Mouse (Mus musculus) liver, embryonic 16.5 days (tissue): ENCODE measurements around the gene Lrrc15. TPM values are rescaled to one million over a fixed set of nuclear protein-coding genes. Genes with fewer than 3 reads are reported as not detected.

Experiments used
- ATAC-seq: fragments of 200-750 bp; cut with Nextera tagmentation; 2 replicates; pipeline ENCODE4 v1.8.0; 2017; ENCODE audit warnings: low read depth, mild to moderate bottlenecking, moderate number of reproducible peaks, moderate library complexity
- H3K27ac ChIP-seq: fragments of 300-500 bp; sonication (generic); 2 replicates; pipeline ENCODE4 v1.5.1; 2014; ENCODE audit warnings: mild to moderate bottlenecking, low read length
- H3K27me3 ChIP-seq: fragments of 300-500 bp; sonication (generic); 2 replicates; pipeline ENCODE4 v1.6.1; 2014; ENCODE audit warnings: low read depth, low read length, mixed read lengths; ENCODE audit not compliant: control insufficient read depth, insufficient read depth
- H3K36me3 ChIP-seq: fragments of 300-500 bp; sonication (generic); 2 replicates; pipeline ENCODE4 v1.6.1; 2014; ENCODE audit warnings: mild to moderate bottlenecking; ENCODE audit not compliant: control insufficient read depth, insufficient read depth
- H3K4me1 ChIP-seq: fragments of 300-500 bp; sonication (generic); 2 replicates; pipeline ENCODE4 v1.6.1; 2014; ENCODE audit warnings: low read depth, low read length, mixed read lengths; ENCODE audit not compliant: control insufficient read depth
- H3K4me2 ChIP-seq: fragments of 300-500 bp; sonication (generic); 2 replicates; pipeline ENCODE4 v1.6.1; 2014; ENCODE audit warnings: low read depth, low read length, mixed read lengths
- H3K4me3 ChIP-seq: fragments of 300-500 bp; sonication (generic); 2 replicates; pipeline ENCODE4 v1.5.1; 2014; ENCODE audit warnings: low read depth, mild to moderate bottlenecking, low read length
- H3K9ac ChIP-seq: fragments of 300-500 bp; sonication (generic); 2 replicates; pipeline ENCODE4 v1.6.1; 2014; ENCODE audit warnings: low read depth, low read length
- H3K9me3 ChIP-seq: fragments of 300-500 bp; sonication (generic); replicated peaks from 2 replicates; pipeline ENCODE4 v1.6.1; 2016; ENCODE audit warnings: low read length; ENCODE audit not compliant: control insufficient read depth
- WGBS: fragments of 180-500 bp; shearing (Covaris S2); extraction: QIAGEN DNeasy Blood & Tissue Kit; methylation state at CpG from one replicate; pipeline ENCODE4 v1.1.7; 2014; ENCODE audit not compliant: insufficient replicate concordance; 5-methylcytosine and 5-hydroxymethylcytosine counted together
- polyA plus RNA-seq: library from polyadenylated mRNA; unstranded; fragments of >200 nt; fragmentation: Nextera tagmentation; extraction: Ambion mirVana; gene quantifications from 2 replicates; pipeline ENCODE4 v1.2.1, GENCODE M21; 2015

The Lrrc15 gene
- polyA plus RNA-seq, 1 experiment from 2014 or later: 0.02 TPM

DNA sequence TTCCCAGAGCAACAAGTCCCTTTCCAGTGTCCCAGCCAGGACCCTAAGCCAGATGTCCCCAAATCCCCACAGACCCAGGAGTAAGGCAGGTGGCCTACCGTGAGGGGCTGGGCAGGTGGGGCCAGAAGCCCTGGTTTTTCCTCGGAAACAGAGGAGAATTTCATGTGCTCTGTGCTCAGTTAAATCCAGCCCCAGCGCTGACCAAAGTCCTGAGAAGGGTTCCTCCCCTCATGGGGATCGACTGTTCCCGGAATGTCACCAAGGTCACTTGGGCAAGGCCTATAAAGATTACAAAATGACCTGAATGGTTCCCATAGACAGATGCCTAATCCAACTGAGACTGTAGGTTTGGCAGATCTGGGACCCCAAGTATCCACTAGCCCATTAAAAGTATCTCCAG, 15.7 kb downstream of the Lrrc15 start, which contains the start of gene Cpn2:
TSS of gene Cpn2 (minus strand) at position 141 of the 400 bp plus-strand sequence.
- no peaks in the 10 kb centered on the region for H3K9me3 ChIP-seq
- peak; percentile 73 for ATAC-seq
- H3K36me3 ChIP-seq: no peaks in the 10 kb centered on the region
- WGBS: 44% methylated on average over 5 of the region's 5 CpGs
- peak within 1 kb of the TSS; percentile 71 for H3K27ac ChIP-seq
- no peaks in the 10 kb centered on the region for H3K4me1 ChIP-seq
- H3K9ac ChIP-seq: peak within 1 kb of the TSS; percentile 52
- H3K27me3 ChIP-seq: no peaks in the 10 kb centered on the region
- peak within 1 kb of the TSS; percentile 48 for H3K4me2 ChIP-seq
- H3K4me3 ChIP-seq: peak within 1 kb of the TSS; percentile 48

DNA sequence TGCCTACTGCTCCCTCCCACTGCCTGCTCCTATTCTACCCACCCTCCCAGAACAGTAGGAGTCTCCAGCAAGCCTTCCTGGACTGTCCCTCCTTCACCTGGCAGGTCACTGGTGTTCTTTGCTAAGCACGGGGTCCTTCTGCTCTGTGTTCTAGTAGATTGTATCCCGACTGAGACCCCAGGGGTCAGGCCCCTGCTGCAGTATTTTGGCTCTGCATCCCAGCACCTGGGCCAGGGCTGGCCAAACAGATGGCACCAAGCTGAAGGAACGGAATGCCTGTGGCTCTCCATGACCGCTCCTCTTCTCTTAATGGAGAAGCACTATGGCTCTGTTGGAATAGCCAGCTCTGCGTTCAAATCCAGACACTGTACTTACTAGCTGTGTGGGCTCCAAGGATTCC, 16.5 kb downstream of the Lrrc15 start:
- H3K9ac ChIP-seq: 0 out of 2 replicates have a peak overlapping the region, but pooled peaks have one; percentile 6
- WGBS: 68% methylated on average over 5 of the region's 5 CpGs
- H3K4me2 ChIP-seq: peak overlapping the region; percentile 48
- H3K4me3 ChIP-seq: peak overlapping the region; percentile 48
- H3K27me3 ChIP-seq: no peaks in the 10 kb centered on the region
- no peak for ATAC-seq
- H3K9me3 ChIP-seq: no peaks in the 10 kb centered on the region
- H3K36me3 ChIP-seq: no peaks in the 10 kb centered on the region
- H3K4me1 ChIP-seq: no peaks in the 10 kb centered on the region
- no peak overlapping the region for H3K27ac ChIP-seq

DNA sequence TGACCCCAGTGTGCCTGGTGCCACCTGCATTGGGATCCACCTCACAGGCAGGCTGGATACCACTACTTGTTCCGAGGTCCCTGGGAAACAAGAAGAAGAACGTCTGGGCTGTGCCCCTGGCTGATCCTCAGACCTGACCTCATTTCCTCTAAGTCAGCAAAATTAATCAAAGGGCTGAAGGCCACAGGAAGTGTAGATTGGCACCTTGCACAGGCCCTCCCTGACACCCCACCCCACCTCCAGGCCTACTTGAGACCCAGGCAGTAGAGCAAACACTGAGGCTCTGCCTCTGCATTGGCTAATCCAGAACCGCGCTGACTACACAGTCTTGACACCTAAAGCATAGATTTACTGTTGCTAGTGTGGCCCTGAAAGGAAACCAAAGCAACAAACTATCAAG, 17.4 kb downstream of the Lrrc15 start:
- Histone ChIP-seq H3K4me1 (no peaks in the 10 kb centered on the region), H3K27me3 (no peaks in the 10 kb centered on the region), H3K9me3 (no peaks in the 10 kb centered on the region), H3K4me3 (no peak overlapping the region), H3K4me2 (peak overlapping the region; percentile 26; the same call in 1 of the 2 replicates), H3K9ac (no peak overlapping the region), H3K36me3 (no peaks in the 10 kb centered on the region), H3K27ac (no peak overlapping the region)
- no peak for ATAC-seq
- WGBS: 40% methylated on average over 4 of the region's 4 CpGs

DNA sequence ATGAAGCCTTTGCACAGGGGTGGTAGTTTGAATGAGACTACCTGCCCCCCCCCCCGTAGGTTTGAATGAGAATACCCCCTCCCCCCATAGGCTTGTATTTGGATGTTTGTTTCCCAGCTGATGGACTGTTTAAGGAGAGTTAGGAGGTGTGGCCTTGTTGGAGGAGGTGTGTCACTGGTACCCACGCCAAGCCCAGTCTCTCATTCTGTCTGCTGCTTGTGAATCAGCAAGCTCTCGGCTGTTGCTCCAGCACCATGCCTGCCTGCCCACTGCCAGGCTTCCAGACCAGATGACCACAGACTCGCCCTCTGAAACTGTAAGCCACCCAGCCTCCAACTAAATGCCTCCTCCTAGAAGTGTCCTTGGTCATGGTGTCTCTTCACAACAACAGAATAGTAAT, 19.9 kb downstream of the Lrrc15 start:
- Histone ChIP-seq H3K9me3 (no peaks in the 10 kb centered on the region), H3K9ac (no peak overlapping the region), H3K27ac (no peak overlapping the region), H3K27me3 (no peaks in the 10 kb centered on the region), H3K4me1 (no peaks in the 10 kb centered on the region; the same call in 1 of the 2 replicates), H3K4me3 (no peak overlapping the region), H3K36me3 (no peaks in the 10 kb centered on the region), H3K4me2 (no peak overlapping the region)
- no peak for ATAC-seq
- WGBS: 31% methylated on average over 4 of the region's 4 CpGs

DNA sequence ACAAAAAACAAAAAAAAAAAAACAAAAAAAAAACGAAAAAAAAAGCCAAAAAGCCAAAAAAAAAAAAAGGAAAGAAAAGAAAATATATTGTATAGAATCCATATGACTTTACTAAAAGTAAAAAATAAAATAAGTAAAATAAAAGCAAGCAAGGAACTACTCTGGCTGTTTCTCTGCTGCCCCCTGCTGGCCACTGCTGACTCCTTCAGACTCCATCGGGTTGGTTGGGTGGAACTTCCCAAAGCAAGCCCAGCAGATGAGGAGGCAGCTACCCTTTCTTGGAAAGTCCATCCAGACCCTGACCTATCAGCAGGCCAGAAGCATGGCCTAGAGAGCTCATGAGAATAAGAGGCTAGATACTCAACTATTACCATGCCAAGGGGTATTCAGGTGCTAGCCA, 20.4 kb downstream of the Lrrc15 start:
- no peaks in the 10 kb centered on the region for H3K27me3 ChIP-seq
- no peak overlapping the region for H3K4me2 ChIP-seq
- H3K9me3 ChIP-seq: no peaks in the 10 kb centered on the region
- H3K9ac ChIP-seq: no peak overlapping the region
- no peaks in the 10 kb centered on the region for H3K36me3 ChIP-seq
- no peak overlapping the region for H3K4me3 ChIP-seq
- no peak for ATAC-seq
- H3K27ac ChIP-seq: no peak overlapping the region
- no peaks in the 10 kb centered on the region; the same call in 1 of the 2 replicates for H3K4me1 ChIP-seq
- 0% methylated on average over 2 of the region's 2 CpGs for WGBS

DNA sequence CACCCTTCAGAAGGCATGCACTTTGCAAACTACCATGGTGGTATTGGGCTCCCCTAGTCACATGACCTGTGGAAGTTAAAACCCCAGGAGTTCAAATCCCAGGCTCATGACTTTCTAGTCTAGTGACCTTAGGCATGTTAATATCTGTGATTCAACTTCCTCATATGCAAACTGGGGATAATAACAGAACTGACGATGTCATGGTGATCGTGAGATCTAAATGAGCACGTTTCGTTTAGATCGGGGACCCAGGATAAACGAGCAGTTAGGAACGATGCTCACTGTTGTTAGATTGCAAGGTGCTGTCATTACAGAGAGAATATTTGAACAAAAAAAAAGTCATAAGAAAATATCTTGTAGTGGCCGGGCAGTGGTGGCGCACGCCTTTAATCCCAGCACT, 20.9 kb downstream of the Lrrc15 start:
- WGBS: 58% methylated on average over 10 of the region's 10 CpGs
- H3K9me3 ChIP-seq: no peaks in the 10 kb centered on the region
- H3K4me2 ChIP-seq: no peak overlapping the region
- H3K27ac ChIP-seq: no peak overlapping the region
- no peak for ATAC-seq
- no peaks in the 10 kb centered on the region; the same call in 1 of the 2 replicates for H3K4me1 ChIP-seq
- no peak overlapping the region for H3K4me3 ChIP-seq
- no peaks in the 10 kb centered on the region for H3K27me3 ChIP-seq
- no peaks in the 10 kb centered on the region for H3K36me3 ChIP-seq
- no peak overlapping the region for H3K9ac ChIP-seq

DNA sequence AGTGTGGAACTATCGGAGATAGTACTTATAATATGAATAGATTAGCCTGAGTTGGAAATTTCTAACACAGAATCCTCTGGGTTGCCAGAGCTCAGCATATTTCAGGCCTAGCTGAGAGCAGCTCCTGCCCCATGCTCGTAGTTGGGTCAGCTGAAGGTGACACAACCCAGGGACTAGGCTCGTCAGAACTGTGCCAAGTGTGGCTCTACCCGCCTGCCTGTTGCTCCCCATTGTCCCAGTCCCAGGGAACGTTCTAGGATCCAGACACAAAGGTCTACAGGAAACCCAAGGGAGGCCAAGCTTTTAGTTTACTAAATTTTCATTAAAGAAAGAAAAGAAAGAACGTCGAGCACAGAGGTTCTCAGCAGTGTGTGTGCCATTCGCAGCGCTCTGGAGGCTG, 21.7 kb downstream of the Lrrc15 start:
- Histone ChIP-seq H3K36me3 (no peaks in the 10 kb centered on the region), H3K9ac (no peak overlapping the region), H3K27me3 (no peaks in the 10 kb centered on the region), H3K4me3 (no peak overlapping the region), H3K4me2 (no peak overlapping the region), H3K4me1 (no peaks in the 10 kb centered on the region; the same call in 1 of the 2 replicates), H3K27ac (no peak overlapping the region), H3K9me3 (no peaks in the 10 kb centered on the region)
- 76% methylated on average over 9 of the region's 9 CpGs for WGBS
- ATAC-seq: no peak

DNA sequence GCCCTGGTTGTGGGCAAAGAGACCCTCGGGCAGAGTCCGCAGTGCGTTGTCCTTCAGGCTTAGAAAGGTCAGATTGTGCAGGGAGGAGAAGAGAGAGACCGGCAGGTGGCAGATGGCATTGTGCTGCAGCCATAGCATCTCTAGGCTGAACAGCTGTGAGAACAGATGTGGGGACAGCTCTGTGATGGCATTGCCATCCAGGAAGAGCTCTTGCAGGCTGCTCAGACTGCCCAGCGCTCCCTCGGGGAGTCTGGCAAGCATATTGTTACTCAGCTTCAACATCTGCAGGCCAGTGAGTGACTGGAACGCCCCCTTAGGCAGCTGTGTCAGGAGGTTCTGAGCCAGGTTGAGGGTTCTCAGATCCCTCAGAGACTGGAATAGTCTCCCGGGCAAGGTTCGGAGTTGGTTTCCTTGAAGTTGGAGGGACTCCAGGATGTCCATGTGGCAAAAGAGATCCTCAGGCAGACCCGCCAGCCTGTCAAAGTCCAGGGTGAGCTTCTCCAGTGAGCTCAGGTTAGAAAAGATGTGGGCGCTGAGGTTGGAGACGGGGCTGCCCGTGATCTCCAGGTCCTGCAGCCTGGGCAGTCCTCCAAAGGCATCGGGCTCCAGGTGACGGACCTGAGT, 22.9 kb downstream of the Lrrc15 start:
- Histone ChIP-seq H3K36me3 (no peaks in the 10 kb centered on the region), H3K9me3 (no peaks in the 10 kb centered on the region), H3K27ac (no peak overlapping the region), H3K4me2 (no peak overlapping the region), H3K4me3 (no peak overlapping the region), H3K4me1 (peaks cover 2% of the 10 kb centered on the region; the same call in 1 of the 2 replicates), H3K27me3 (no peaks in the 10 kb centered on the region), H3K9ac (no peak overlapping the region)
- WGBS: 77% methylated on average over 15 of the region's 15 CpGs
- ATAC-seq: no peak

DNA sequence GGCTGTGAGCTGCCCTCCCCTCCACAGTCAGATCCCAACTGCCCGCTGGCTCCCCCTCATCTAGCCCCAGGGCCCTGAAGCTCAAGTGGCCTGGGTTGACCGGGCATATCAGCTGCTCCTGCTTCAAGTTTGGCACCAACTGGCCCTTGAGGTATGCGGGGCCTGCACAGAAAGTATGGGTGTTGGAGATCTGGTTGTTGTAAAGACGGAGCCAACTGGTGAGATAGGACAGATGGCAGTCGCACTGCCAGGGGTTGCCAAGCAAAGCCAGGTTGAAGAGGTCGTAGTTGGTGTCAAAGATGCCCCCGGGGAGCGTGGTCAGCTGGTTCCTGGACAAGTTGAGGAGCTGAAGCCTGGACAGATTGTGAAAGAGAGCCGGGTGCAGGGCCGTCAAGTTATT, 23.6 kb downstream of the Lrrc15 start:
- H3K9me3 ChIP-seq: no peaks in the 10 kb centered on the region
- 67% methylated on average over 10 of the region's 10 CpGs for WGBS
- no peak overlapping the region for H3K4me2 ChIP-seq
- H3K4me3 ChIP-seq: no peak overlapping the region
- no peak for ATAC-seq
- no peaks in the 10 kb centered on the region for H3K36me3 ChIP-seq
- no peaks in the 10 kb centered on the region for H3K27me3 ChIP-seq
- no peak overlapping the region for H3K9ac ChIP-seq
- H3K4me1 ChIP-seq: peaks cover 2% of the 10 kb centered on the region; the same call in 1 of the 2 replicates
- no peak overlapping the region for H3K27ac ChIP-seq
